Mouse (Mus musculus): Measurements from ENCODE around the gene Abcc12.

The Abcc12 gene

DNA sequence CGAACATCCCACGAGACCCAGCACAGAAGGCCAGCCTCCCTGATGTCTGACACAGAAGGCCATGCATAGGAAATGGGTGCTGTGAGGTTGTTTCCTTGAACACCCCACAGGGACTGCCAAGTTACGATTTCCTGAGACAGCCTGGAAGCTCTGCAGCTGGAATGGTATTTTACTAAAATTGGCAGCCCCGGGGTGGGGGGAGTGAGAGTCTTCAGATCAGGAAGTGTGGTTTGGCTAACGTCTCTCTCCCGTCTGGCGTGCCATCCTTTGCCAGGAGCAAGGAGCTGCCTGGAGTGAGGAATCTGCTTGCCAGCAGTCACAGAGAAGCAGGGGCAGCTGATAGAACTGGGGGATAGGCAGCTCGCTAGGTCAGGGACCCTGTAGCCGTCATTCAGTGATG is 2.4 kb downstream of the Abcc12 start:
- DNase-seq (ENCODE audit: low spot score), result no peak

DNA sequence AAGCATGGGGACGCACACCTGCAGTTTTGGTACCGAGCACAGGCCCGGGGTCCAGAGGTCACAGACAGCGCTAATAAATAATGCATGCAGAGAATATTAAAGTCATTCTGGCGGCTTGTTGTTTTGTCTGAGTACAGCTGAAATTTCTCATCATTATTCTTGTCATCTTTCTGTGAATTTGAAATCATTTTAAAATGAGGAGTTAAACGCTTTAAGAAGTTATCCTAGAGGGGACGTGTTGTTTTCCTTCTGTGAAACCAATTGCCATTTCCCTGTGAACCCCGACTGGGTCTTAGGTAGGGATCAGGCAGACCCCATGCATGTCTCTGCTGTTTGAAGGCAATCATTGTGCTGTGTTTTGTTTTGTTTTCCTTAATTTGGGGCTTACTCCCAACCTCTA is 2.9 kb downstream of the Abcc12 start:
- no peak for DNase-seq (ENCODE audit: low spot score)

DNA sequence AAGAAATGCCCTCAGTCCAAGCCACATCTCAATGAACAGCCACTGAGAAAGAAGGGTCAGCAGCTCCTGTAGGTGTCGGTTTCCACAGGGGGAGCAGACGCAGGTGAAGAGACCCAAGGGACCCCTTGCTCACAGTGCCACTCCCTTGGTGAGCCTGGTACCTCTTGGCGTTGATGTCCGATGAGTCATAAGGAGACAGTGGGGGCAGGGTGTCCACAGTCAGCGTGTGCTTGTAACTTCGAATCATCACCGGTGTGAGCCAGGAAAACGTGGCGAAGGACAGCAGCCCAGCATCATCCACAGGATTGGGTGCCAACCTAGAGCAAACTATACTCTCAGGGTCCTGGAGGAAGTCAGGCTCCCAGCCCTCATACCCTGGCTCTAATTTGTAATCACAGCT is 16.8 kb downstream of the Abcc12 start:
- no peak for DNase-seq (ENCODE audit: low spot score)

DNA sequence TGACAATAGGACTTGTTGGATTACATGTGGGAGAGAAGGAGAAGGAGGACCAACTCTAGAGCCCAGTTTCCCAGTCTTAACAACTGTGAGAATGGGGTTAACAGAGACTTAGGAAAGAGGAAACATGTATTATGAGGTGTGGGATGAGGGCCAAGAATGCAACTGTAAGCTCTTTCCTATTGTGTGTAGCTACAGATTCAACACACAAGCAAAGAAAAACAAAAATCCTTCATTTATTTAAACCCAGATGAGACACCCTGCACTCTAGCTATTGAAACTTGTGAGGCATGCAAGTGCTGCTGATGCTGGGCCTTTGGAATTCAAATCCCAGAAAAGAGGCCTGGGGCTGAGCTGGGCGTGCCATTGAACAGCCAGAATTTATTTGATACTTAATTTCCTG is 18.7 kb downstream of the Abcc12 start:
- no peak for DNase-seq (ENCODE audit: low spot score)

DNA sequence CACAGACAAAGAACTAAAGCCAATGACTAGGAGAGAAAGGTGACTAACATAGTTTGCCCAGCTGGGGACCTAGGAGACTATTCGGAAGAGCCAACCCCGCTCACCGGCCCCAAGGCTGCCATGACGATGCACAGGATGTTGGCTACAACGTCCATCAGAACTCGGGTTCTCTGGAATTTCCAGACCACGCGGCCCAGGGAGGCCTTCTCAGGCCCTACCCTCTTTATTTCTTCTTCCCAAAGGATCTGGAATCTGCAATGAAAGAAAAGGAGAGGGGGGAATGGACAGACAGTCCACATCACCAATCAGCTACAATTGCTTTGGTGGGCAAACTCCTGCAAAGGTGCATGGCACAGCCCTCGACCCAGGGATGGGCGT is 19.8 kb downstream of the Abcc12 start:
- DNase-seq (ENCODE audit: low spot score), result no peak

DNA sequence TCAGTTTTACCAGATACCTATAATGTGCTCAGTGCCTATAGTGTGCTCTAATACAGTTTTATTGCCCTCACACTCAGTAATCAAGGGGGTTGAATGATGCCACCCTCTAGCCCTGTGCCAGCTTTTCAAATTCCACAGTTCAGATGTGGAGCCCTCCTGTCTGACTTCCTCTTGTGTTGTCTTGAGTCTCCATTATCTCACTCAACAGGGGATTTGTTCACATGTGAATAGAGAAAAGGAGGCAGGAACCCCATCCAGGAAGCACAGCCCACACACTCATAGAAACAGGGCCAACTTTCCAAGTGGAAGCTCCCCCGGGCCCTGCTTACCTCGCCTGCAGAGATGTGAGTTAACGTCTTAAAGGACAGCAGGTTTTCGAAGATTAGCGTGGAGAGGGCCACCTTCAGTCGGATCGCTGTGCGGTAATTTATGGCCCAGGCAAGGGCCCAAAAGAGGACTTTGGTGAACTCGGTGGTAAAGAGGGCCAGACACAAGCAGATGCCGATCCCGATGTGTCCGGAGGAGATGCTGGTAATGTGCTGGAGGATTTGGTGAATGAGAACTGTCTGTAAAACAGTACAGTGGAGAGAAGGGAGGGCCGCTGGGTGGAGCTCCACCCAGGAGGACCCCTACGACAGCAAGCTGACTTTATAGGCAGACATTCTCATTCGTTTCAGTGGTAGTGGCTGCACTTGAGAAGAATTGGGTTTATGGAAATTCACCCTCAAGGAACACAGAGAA is 20.4 kb downstream of the Abcc12 start:
- DNase-seq (ENCODE audit: low spot score), result no peak

GRCm38 (mm10) chr8:86557186-86558045 is 23.1 kb downstream of the Abcc12 start:
- DNase-seq (ENCODE audit: low spot score), result no peak

DNA sequence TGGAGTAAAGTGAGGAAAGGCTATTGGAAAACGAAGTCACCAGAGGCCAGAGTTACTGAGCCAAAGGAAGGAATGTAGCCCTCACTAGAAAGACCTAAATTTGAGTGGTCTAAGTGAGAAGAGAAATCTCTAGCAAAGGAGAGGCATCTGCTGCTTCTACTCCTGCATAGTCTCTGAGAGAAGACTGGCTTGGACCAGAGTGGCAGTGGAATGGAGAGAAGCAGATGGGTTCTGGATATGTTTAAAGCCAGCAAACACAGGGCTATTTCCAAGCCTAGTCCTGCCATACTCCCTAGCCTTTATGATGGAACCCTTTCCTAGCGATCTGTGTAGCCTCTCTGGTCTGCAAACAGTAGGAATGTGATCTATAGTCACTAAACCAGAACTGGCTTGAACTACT is 24.9 kb downstream of the Abcc12 start:
- no peak for DNase-seq (ENCODE audit: low spot score)

- no peak for DNase-seq (ENCODE audit: low spot score)
These were observed 26.1 kb downstream of the Abcc12 start for GRCm38 (mm10) chr8:86554220-86554891.

GRCm38 (mm10) chr8:86550516-86550915 is 30.0 kb downstream of the Abcc12 start:
- DNase-seq (ENCODE audit: low spot score), result no peak

- no peak for DNase-seq (ENCODE audit: low spot score)
These were observed 34.5 kb downstream of the Abcc12 start for GRCm38 (mm10) chr8:86546001-86546400.

- no peak for DNase-seq (ENCODE audit: low spot score)
These were observed 39.6 kb downstream of the Abcc12 start for GRCm38 (mm10) chr8:86540906-86541305.

DNA sequence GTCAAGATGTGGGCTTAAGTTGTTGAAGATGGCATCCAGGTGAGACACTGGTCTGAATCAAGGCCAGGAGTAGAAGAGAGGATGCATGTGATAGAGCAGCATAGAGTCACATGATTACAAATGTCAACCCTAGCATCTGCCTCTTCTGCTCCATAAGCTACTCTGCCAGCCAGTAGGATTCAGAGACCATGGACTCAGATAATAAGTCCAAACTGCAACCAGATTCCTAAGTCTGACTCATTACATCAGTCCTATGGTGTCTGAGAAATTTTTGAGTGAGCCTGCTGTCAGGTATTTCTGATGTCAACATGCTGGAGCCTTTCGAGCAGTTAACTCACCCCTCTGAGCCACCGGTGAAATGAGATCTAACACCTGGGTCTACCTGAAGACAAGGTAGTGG is 40.1 kb downstream of the Abcc12 start:
- DNase-seq (ENCODE audit: low spot score), result no peak

- no peak for DNase-seq (ENCODE audit: low spot score)
These were observed 43.9 kb downstream of the Abcc12 start for GRCm38 (mm10) chr8:86536663-86536987.

DNA sequence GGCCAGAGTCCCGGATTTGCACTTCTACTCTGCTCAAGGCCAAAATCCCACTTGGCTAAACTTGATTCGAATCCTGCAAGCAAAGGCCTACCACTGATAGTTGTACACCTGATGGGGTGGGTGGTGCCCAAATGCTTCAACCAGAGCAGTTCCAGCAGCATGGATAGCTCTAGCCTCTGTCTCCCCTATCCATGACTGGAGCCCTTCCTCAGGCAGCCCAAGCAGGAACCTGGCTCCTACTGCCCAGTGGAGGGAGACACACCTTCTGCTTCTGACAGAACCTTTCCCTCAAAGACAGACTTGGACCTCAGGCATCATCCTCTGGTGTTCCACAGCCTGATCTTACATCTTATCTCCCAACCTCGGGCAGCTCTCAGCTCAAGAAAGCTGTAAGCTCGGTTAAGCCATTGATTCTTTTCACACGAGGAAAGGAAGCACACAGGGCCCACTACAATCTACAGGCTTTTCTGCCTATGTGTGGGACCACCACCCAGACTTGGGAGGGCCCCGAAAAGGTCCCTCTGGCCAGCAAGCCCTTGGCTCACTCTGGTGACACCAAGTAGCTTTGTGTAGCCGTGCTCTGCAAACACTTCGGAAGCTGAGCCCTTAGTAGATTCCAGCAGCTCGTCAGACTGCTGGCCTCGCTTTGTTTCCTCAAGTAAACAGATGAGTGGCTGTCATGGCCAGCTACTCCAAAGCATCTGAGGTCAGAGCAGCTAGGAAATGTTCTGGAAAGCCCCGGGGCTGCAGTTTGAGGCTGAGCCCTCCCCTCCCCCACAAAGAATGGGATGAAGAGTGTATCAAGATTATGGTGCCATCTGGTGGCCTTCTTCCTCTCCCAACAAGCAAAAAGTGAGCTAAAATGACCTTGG is 44.5 kb downstream of the Abcc12 start:
- no peak for DNase-seq (ENCODE audit: low spot score)

- DNase-seq (ENCODE audit: low spot score), result no peak
These were observed 45.4 kb downstream of the Abcc12 start for GRCm38 (mm10) chr8:86535068-86535560.

- DNase-seq (ENCODE audit: low spot score), result no peak
These were observed 50.8 kb downstream of the Abcc12 start for GRCm38 (mm10) chr8:86529714-86530113.

- DNase-seq (ENCODE audit: low spot score), result no peak
These were observed 53.0 kb downstream of the Abcc12 start for GRCm38 (mm10) chr8:86527336-86528029.

- no peak for DNase-seq (ENCODE audit: low spot score)
These were observed 53.7 kb downstream of the Abcc12 start for GRCm38 (mm10) chr8:86526808-86527207.

- DNase-seq (ENCODE audit: low spot score), result no peak
These were observed 66.3 kb downstream of the Abcc12 start for GRCm38 (mm10) chr8:86514203-86514602.

- DNase-seq (ENCODE audit: low spot score), result no peak
These were observed 67.6 kb downstream of the Abcc12 start for GRCm38 (mm10) chr8:86512886-86513285.

Data from urinary bladder, postnatal 10 days (tissue).